Mouse (Mus musculus) left cerebral cortex, adult 9 months (tissue): ENCODE measurements around the gene Aif1.
"Not testable (repeated sequence)": the region's sequence is repeated elsewhere in the genome, so short reads cannot be mapped to it uniquely, and the experiment has no call there.

Source experiments
- DNase-seq, 2 experiments: peaks; one replicate each; pipeline ENCODE4 v3.0.0; 2022; ENCODE audit warnings: low spot score in 2 of 2

Gene Aif1

GRCm38 (mm10) chr17:35147348-35147747 is 28.5 kb downstream of the Aif1 start:
- DNase-seq, result no peak

DNA sequence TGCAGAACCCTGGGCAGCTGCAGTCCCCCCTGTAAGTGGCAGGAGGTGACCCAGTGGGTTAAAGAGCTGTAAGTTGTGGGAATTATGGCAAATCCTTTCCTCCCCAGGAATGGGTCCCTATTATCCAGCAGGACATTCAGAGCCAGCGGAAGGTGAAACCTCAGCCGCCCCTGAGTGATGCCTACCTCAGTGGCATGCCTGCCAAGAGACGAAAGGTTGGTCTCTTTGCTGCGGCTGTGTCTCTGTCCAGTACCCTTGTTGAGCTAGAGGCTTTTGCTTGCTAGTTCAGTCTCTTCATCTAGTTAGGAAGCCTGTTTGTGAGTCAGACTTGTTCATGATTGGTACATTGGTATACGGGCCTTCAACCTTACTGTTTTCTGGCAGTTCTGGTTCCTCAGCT is 29.7 kb downstream of the Aif1 start:
- DNase-seq, result no peak

GRCm38 (mm10) chr17:35141971-35142370 is 33.9 kb downstream of the Aif1 start:
- DNase-seq, result no peak

DNA sequence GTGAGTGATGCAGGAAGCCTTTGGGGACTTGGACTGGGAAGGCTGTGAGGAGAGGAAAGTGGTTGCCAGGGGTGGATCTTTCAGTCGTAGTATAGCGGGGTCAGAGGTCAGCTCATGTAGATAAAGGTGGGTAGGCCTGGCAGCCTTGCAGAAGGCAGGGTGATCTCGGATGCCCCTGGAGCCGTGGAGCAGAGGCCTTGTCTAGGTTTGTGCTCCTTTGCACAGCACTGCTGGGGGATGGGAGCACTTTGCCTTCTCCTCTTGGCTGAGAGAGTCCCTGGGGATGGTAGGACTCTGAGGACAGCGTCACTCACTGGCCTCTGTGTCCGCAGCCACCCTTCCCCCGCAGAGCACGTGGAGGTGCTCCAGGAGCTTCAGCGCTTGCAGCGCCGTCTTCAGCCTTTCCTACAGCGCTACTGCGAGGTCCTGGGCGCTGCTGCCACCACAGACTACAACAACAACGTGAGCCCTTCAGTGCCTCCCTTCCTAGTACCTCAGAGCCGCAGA is 35.3 kb downstream of the Aif1 start:
- no peak for DNase-seq

- DNase-seq, result no peak
These were observed 36.6 kb downstream of the Aif1 start for GRCm38 (mm10) chr17:35139269-35139668.

GRCm38 (mm10) chr17:35135591-35136320 is 40.1 kb downstream of the Aif1 start:
- no peak for DNase-seq

DNA sequence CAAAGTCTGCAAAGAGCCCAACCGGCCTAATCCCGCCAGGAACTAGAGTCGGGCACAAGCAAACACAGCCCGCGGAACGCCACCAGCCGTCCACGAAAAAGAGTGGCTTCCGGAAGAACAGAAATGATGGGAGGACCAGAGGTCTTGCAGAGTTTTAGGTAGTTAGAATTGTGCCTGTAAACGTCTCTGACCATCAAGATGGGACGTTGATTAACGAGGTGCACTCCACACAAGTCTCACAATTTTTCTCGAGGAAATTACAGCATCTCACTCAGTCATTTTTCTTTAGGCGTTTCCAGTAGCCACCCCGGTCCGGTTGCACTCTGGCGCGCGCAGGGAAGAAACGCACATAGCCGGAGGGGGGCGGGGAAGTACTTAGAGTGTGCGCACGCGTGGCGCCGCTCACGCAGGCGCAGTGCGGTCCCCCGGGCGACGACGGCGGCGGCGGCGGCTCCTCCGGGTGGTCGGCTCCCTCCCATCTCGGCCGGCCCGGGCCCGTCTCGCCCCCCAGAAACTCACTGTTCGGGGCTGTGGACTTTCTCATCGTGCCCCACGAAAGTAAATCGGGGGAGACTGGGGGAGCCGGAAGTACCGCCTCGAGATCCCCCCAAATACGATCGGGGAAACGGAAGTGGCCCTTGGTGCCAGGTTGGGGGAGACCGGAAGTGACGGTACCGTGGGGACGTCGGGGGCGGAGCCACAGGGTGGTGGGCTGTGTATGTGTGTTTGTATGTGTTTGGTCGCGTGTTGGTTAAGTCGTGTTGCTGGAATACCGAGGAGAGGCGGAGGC is 40.9 kb downstream of the Aif1 start, which contains the start of gene Bag6:
Bag6 (plus strand) TSS at position 378 of the 790 bp plus-strand sequence.
- DNase-seq, result peak; percentile 83 to 94

DNA sequence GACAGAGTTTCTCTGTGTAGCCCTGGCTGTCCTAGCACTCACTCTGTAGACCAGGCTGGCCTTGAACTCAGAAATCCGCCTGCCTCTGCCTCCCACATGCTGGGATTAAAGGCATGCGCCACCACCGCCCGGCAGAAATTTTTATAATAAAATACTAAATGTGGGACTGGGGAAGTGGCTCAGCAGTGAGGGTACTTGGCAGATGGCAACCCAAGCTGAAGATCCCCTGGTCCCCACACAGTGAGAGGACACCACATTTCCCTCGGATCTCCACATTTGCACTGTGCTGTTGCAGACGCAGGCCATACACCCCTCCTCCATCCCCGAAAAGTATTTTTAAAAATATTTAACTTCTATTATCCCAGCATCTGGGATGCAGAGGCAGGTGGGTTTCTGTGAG is 42.4 kb downstream of the Aif1 start:
- DNase-seq, result no peak

GRCm38 (mm10) chr17:35132174-35132560 is 43.7 kb downstream of the Aif1 start:
- no peak for DNase-seq

DNA sequence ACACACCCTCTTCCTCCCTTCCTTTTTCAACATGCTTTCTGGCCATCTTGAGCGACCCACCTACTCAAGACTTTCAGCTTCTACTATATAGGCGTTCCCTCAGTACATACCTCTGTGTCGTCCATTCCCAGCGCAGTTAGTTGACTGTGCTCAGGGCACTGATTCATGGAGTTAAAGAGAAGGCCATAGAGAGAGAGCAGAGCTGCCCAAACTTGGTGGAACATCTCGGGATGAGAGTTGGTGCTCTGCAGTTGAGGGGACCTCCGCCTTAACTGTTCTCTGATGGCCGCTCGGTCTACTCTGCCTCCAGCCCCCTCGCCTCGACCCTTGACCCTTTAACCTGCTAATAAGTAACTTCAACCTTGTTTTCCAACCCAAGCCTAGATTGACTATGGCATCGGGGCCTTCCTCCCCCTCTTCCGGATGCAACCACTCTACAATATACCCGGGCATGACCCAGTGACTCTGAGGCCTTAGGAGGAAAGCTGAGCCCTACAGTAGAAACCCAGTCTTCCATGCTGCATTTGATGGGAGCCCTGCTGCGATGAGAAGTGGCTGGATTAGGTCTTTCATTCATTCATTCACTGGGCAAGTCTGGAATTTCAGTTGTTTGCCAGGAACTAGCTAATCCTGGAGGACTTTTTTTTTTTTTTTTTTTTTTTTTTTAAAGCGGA is 44.2 kb downstream of the Aif1 start, which contains the start of gene Apom:
Apom (minus strand) TSS at position 551 of the 674 bp plus-strand sequence.
- DNase-seq, result no peak

GRCm38 (mm10) chr17:35131038-35131437 is 44.8 kb downstream of the Aif1 start:
- no peak for DNase-seq

- no peak for DNase-seq
These were observed 46.9 kb downstream of the Aif1 start for GRCm38 (mm10) chr17:35128996-35129395.

GRCm38 (mm10) chr17:35127017-35127416 is 48.9 kb downstream of the Aif1 start:
- DNase-seq, result no peak

- DNase-seq, result peak in 1 of 2 experiments; percentile 59
These were observed 49.7 kb downstream of the Aif1 start, which contains the start of gene D17H6S53E for GRCm38 (mm10) chr17:35126206-35126611. Gene D17H6S53E, plus strand, starts transcription at chr17:35126373.

DNA sequence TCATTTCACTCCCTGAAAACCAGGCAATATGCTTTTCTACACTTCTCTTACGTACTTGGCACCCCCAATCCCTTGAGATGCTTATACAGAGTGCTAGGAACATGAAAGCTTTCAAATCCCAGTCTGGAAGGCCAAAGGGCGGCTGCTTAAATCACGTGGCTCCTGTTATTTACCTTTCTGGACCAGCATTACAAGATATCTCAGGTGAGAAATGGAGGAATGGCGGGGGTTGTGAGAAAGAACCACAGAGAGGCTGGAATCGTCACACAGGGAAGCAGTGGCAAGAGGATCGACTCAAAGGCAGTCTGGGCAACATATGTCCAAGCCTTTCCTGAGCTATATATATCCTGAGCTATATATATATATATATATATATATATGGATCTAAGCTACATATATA is 50.3 kb downstream of the Aif1 start:
- no peak for DNase-seq

GRCm38 (mm10) chr17:35125081-35125480 is 50.8 kb downstream of the Aif1 start:
- no peak for DNase-seq

- DNase-seq, result not testable (repeated sequence)
These were observed 51.5 kb downstream of the Aif1 start for GRCm38 (mm10) chr17:35124261-35124896.

DNA sequence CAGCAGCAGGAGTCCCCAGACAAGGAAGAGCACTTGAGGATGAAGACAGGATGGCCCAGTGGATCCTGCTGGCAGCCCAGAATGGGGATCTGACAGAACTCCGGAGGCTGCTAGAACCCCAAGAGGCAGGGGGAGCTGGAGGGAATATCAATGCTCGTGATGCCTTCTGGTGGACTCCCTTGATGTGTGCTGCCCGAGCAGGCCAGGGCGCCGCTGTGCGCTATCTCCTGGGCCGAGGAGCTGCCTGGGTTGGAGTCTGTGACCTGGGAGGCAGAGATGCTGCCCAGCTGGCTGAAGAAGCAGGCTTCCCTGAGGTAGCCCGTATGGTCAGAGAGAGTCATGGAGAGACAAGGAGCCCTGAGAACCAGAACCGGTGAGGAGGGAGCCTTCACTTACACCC is 52.6 kb downstream of the Aif1 start:
- DNase-seq, result not testable (repeated sequence)

- peak; percentile 61 to 83 for DNase-seq
These were observed 54.0 kb downstream of the Aif1 start, which contains the start of gene Csnk2b for GRCm38 (mm10) chr17:35121871-35122303. Gene Csnk2b, minus strand, starts transcription at chr17:35122053.

GRCm38 (mm10) chr17:35121143-35121799 is 54.6 kb downstream of the Aif1 start, which contains the start of gene Gpank1:
Gene Gpank1, plus strand, starts transcription at chr17:35121455.
- peak; percentile 98 for DNase-seq
